Mouse (Mus musculus) hindbrain, postnatal 0 days (tissue): Measurements from ENCODE around the gene Rab42. TPM values are rescaled to one million over a fixed set of nuclear protein-coding genes. Genes with fewer than 3 reads are reported as not detected.
"Not testable (repeated sequence)": the region's sequence is repeated elsewhere in the genome, so short reads cannot be mapped to it uniquely, and the experiment has no call there.

Source experiments
- ATAC-seq: fragments of 200-750 bp; cut with Nextera tagmentation; 2 replicates; pipeline ENCODE4 v1.8.0; 2017; ENCODE audit warnings: mild to moderate bottlenecking, moderate TSS enrichment, moderate library complexity
- DNase-seq: peaks from one replicate; pipeline ENCODE4 v3.0.0-alpha.2; 2015; ENCODE audit warnings: low spot score
- H3K27ac ChIP-seq: fragments of 300-500 bp; sonication (generic); 2 replicates; pipeline ENCODE4 v1.5.1; 2014; ENCODE audit warnings: mild to moderate bottlenecking
- H3K27me3 ChIP-seq: fragments of 300-500 bp; sonication (generic); 2 replicates; pipeline ENCODE4 v1.6.1; 2014; ENCODE audit warnings: low read length, mixed read lengths; ENCODE audit not compliant: insufficient read depth
- H3K36me3 ChIP-seq: fragments of 300-500 bp; sonication (generic); 2 replicates; pipeline ENCODE4 v1.6.1; 2014; ENCODE audit warnings: low read length, mixed read lengths; ENCODE audit not compliant: insufficient read depth
- H3K4me1 ChIP-seq: fragments of 300-500 bp; sonication (generic); 2 replicates; pipeline ENCODE4 v1.6.1; 2014; ENCODE audit warnings: antibody characterized with exemption, low read length, mixed read lengths; ENCODE audit not compliant: insufficient read depth
- H3K4me2 ChIP-seq: fragments of 300-500 bp; sonication (generic); 2 replicates; pipeline ENCODE4 v1.6.1; 2014; ENCODE audit warnings: low read depth, mild to moderate bottlenecking, low read length, moderate library complexity, mixed read lengths
- H3K4me3 ChIP-seq: fragments of 300-500 bp; sonication (generic); 2 replicates; pipeline ENCODE4 v1.5.1; 2014; ENCODE audit warnings: low read length
- H3K9ac ChIP-seq: fragments of 300-500 bp; sonication (generic); replicated peaks from 2 replicates; pipeline ENCODE4 v1.6.1; 2014; ENCODE audit warnings: mild to moderate bottlenecking, low read length, moderate library complexity, mixed read lengths
- H3K9me3 ChIP-seq: fragments of 300-500 bp; sonication (generic); 2 replicates; pipeline ENCODE4 v1.6.1; 2016; ENCODE audit warnings: low read length, mixed read lengths
- CTCF ChIP-seq: IDR thresholded peaks from 2 replicates; pipeline ENCODE4 v1.5.1; 2016; ENCODE audit warnings: antibody characterized with exemption, control low read depth, low read depth
- WGBS: fragments of 180-500 bp; shearing (Covaris S2); extraction: QIAGEN DNeasy Blood & Tissue Kit; methylation state at CpG from one replicate; pipeline ENCODE4 v1.1.7; 2014; 5-methylcytosine and 5-hydroxymethylcytosine counted together
- polyA plus RNA-seq: library from polyadenylated mRNA; unstranded; fragments of >200 nt; fragmentation: Nextera tagmentation; extraction: Ambion mirVana; gene quantifications from 2 replicates; pipeline ENCODE4 v1.2.1, GENCODE M21; 2015
- total RNA-seq: library from RNA; depleted of rRNA; stranded (reverse); fragments of >200 nt; gene quantifications from 2 replicates; pipeline ENCODE4 v1.2.3, GENCODE M21; 2014

The Rab42 gene
- total and polyA plus RNA-seq, 2 experiments from 2014 or later = 5.1 to 5.4 TPM

GRCm38 (mm10) chr4:132299849-132300248 lies 3.3 kb downstream of the Rab42 start:
- no peaks in the 10 kb centered on the region for H3K27me3 ChIP-seq
- no peaks in the 10 kb centered on the region for H3K36me3 ChIP-seq
- H3K4me2 ChIP-seq = no peak overlapping the region
- 91% methylated on average over 1 of the region's 1 CpGs for WGBS
- ATAC-seq (no peak), DNase-seq (no peak)
- H3K4me3 ChIP-seq = no peak overlapping the region
- H3K4me1 ChIP-seq = no peaks in the 10 kb centered on the region
- H3K9me3 ChIP-seq = no peaks in the 10 kb centered on the region
- no peak for TF ChIP-seq CTCF
- no peak overlapping the region for H3K9ac ChIP-seq
- no peak overlapping the region for H3K27ac ChIP-seq

- H3K4me3 ChIP-seq = no peak overlapping the region
- no peak overlapping the region for H3K9ac ChIP-seq
- H3K4me2 ChIP-seq = no peak overlapping the region
- no peaks in the 10 kb centered on the region for H3K9me3 ChIP-seq
- no peak; the same call in none of the 2 replicates for TF ChIP-seq CTCF
- no peak for DNase-seq
- 47% methylated on average over 8 of the region's 8 CpGs for WGBS
- no peaks in the 10 kb centered on the region for H3K4me1 ChIP-seq
- H3K36me3 ChIP-seq = peaks cover 7% of the 10 kb centered on the region; the same call in 1 of the 2 replicates
- no peak overlapping the region for H3K27ac ChIP-seq
- H3K27me3 ChIP-seq = no peaks in the 10 kb centered on the region
- no peak for ATAC-seq
Observed at GRCm38 (mm10) chr4:132295696-132296390, 7.3 kb downstream of the Rab42 start.

- Histone ChIP-seq H3K27me3 (no peaks in the 10 kb centered on the region), H3K4me1 (no peaks in the 10 kb centered on the region), H3K9me3 (no peaks in the 10 kb centered on the region), H3K27ac (no peak overlapping the region), H3K9ac (no peak overlapping the region), H3K4me2 (no peak overlapping the region), H3K36me3 (peaks cover 11% of the 10 kb centered on the region; the same call in 1 of the 2 replicates), H3K4me3 (no peak overlapping the region)
- WGBS = 76% methylated on average over 7 of the region's 7 CpGs
- DNase-seq = no peak
- TF ChIP-seq CTCF = no peak
- ATAC-seq = no peak
Observed at GRCm38 (mm10) chr4:132293682-132294240, 9.4 kb downstream of the Rab42 start.

- Histone ChIP-seq H3K4me3 (no peak overlapping the region), H3K9ac (no peak overlapping the region), H3K4me2 (no peak overlapping the region), H3K4me1 (no peaks in the 10 kb centered on the region), H3K27me3 (no peaks in the 10 kb centered on the region), H3K9me3 (no peaks in the 10 kb centered on the region), H3K36me3 (peaks cover 11% of the 10 kb centered on the region; the same call in 1 of the 2 replicates), H3K27ac (no peak overlapping the region)
- ATAC-seq (no peak), DNase-seq (peak; percentile 72)
- 38% methylated on average over 4 of the region's 4 CpGs for WGBS
- peak; percentile 71 for TF ChIP-seq CTCF
Observed at GRCm38 (mm10) chr4:132292988-132293387, 10.2 kb downstream of the Rab42 start.

- DNase-seq (no peak), ATAC-seq (no peak)
- H3K4me3 ChIP-seq = no peak overlapping the region
- peak; percentile 54 for TF ChIP-seq CTCF
- H3K9me3 ChIP-seq = no peaks in the 10 kb centered on the region
- WGBS = 86% methylated on average over 12 of the region's 12 CpGs
- H3K9ac ChIP-seq = no peak overlapping the region
- H3K4me1 ChIP-seq = no peaks in the 10 kb centered on the region
- no peaks in the 10 kb centered on the region for H3K27me3 ChIP-seq
- peaks cover 11% of the 10 kb centered on the region; the same call in 1 of the 2 replicates for H3K36me3 ChIP-seq
- H3K4me2 ChIP-seq = no peak overlapping the region
- H3K27ac ChIP-seq = no peak overlapping the region
Observed at GRCm38 (mm10) chr4:132291624-132292335, 11.4 kb downstream of the Rab42 start.

GRCm38 (mm10) chr4:132291056-132291455 lies 12.1 kb downstream of the Rab42 start:
- no peaks in the 10 kb centered on the region for H3K4me1 ChIP-seq
- 95% methylated on average over 4 of the region's 4 CpGs for WGBS
- DNase-seq (no peak), ATAC-seq (no peak)
- H3K4me2 ChIP-seq = no peak overlapping the region
- no peak for TF ChIP-seq CTCF
- H3K27ac ChIP-seq = no peak overlapping the region
- H3K27me3 ChIP-seq = no peaks in the 10 kb centered on the region
- H3K36me3 ChIP-seq = peaks cover 11% of the 10 kb centered on the region; the same call in 1 of the 2 replicates
- no peak overlapping the region for H3K9ac ChIP-seq
- H3K9me3 ChIP-seq = no peaks in the 10 kb centered on the region
- H3K4me3 ChIP-seq = no peak overlapping the region

GRCm38 (mm10) chr4:132288840-132289239 lies 14.3 kb downstream of the Rab42 start:
- not testable (repeated sequence) for H3K4me3 ChIP-seq, H3K9ac ChIP-seq, H3K27ac ChIP-seq, DNase-seq, H3K4me1 ChIP-seq, H3K4me2 ChIP-seq, H3K9me3 ChIP-seq, ATAC-seq, H3K27me3 ChIP-seq
- 74% methylated on average over 2 of the region's 5 CpGs for WGBS
- H3K36me3 ChIP-seq = peaks cover 28% of the 10 kb centered on the region
